In genomic region chr2:124753717-124754116, GRCm38 (mm10) we compare ENCODE assay signal across 15 mouse cellular contexts.
"Had no signal": no experiment of that assay in that cellular context is flagged by ENCODE, and none has a peak within 500 bp of the region (broad histone marks: within the 10 kb centered on the region; RNA-seq: fewer than 3 reads in every experiment).

No protein-coding gene starts in this region.

- H3K27me3 ChIP-seq: intestine, embryonic 15.5 days; kidney, embryonic 15.5 days; liver, embryonic 13.5 days; megakaryocyte, embryonic 14.5 days; midbrain, embryonic 15.5 days; neural tube, embryonic 13.5 days; stomach, embryonic 15.5 days had no signal

- H3K9me3 ChIP-seq: intestine, embryonic 15.5 days; kidney, embryonic 15.5 days; liver, embryonic 13.5 days; midbrain, embryonic 15.5 days; neural tube, embryonic 13.5 days; stomach, embryonic 15.5 days had no signal

- ATAC-seq: intestine, embryonic 15.5 days; liver, postnatal 0 days; midbrain, embryonic 15.5 days had no signal

- H3K36me3 ChIP-seq: intestine, embryonic 15.5 days; kidney, embryonic 15.5 days; liver, embryonic 13.5 days; midbrain, embryonic 15.5 days; neural tube, embryonic 13.5 days; stomach, embryonic 15.5 days had no signal

- H3K4me3 ChIP-seq: intestine, embryonic 15.5 days; kidney, embryonic 15.5 days; liver, embryonic 13.5 days; megakaryocyte, embryonic 14.5 days; midbrain, embryonic 15.5 days; neural tube, embryonic 13.5 days; stomach, embryonic 15.5 days had no signal

- H3K9ac ChIP-seq: intestine, embryonic 15.5 days; kidney, embryonic 15.5 days; liver, embryonic 13.5 days; liver, postnatal 0 days; midbrain, embryonic 15.5 days; neural tube, embryonic 13.5 days; stomach, embryonic 15.5 days had no signal

- H3K27ac ChIP-seq: intestine, embryonic 15.5 days; kidney, embryonic 15.5 days; liver, embryonic 13.5 days; midbrain, embryonic 15.5 days; neural tube, embryonic 13.5 days; stomach, embryonic 15.5 days had no signal

- H3K4me1 ChIP-seq: intestine, embryonic 15.5 days; kidney, embryonic 15.5 days; liver, embryonic 13.5 days; midbrain, embryonic 15.5 days; neural tube, embryonic 13.5 days; stomach, embryonic 15.5 days had no signal

- DNase-seq: kidney, adult 2 months; kidney, postnatal 14 days; left cerebral cortex, postnatal 4 days; liver, embryonic 13.5 days; liver, postnatal 0 days; right cerebral cortex, postnatal 14 days; thymus, adult 2 months; thymus, postnatal 25 days had no signal

- H3K4me2 ChIP-seq: intestine, embryonic 15.5 days; kidney, embryonic 15.5 days; liver, embryonic 13.5 days; midbrain, embryonic 11.5 days; midbrain, embryonic 15.5 days; neural tube, embryonic 13.5 days; stomach, embryonic 15.5 days had no signal
